Mouse (Mus musculus) mammary gland, adult 2 months (tissue): ENCODE results near the gene Jak3. TPM values are rescaled to one million over a fixed set of nuclear protein-coding genes. Genes with fewer than 3 reads are reported as not detected.

Source experiments
- polyA plus RNA-seq: library from polyadenylated mRNA; depleted of rRNA; stranded (reverse); fragments of >200 nt; gene quantifications from 2 replicates; pipeline ENCODE4 v1.2.3, GENCODE M21; 2012; ENCODE audit warnings: low replicate concordance; rRNA removed

Jak3 gene
- 54.2 and 110 TPM in 2 replicates for polyA plus RNA-seq

GRCm38 (mm10) chr8:71676020-71676741 lies at the start of gene Jak3:
Gene Jak3 (plus strand): TSS chr8:71676296.

GRCm38 (mm10) chr8:71671549-71671965 lies 4.5 kb upstream of the Jak3 start, which contains the start of gene Unc13a:
Gene Unc13a (minus strand): TSS chr8:71671757.

GRCm38 (mm10) chr8:71689028-71689427 lies 12.9 kb downstream of the Jak3 start, which contains the start of gene Insl3:
Gene Insl3 (plus strand): TSS chr8:71689214.

GRCm38 (mm10) chr8:71701414-71702086 lies 25.5 kb downstream of the Jak3 start, which contains the start of gene B3gnt3:
Gene B3gnt3 (minus strand): TSS chr8:71701789.

GRCm38 (mm10) chr8:71725122-71725924 lies 49.2 kb downstream of the Jak3 start, which contains the start of gene Fcho1:
Gene Fcho1 (minus strand): TSS chr8:71725716.

Other genes starting within 250 kb of the Jak3 start
- 39.7 and 88.0 TPM in 2 replicates for gene Abhd8, start 212.6 kb upstream of the Jak3 start, polyA plus RNA-seq
- gene Mrpl34, start 211.3 kb upstream of the Jak3 start, polyA plus RNA-seq: 109 and 185 TPM in 2 replicates
- 103 and 108 TPM in 2 replicates for gene Dda1, start 207.1 kb upstream of the Jak3 start, polyA plus RNA-seq
- gene Ano8, start 190.3 kb upstream of the Jak3 start, polyA plus RNA-seq: 20.8 and 48.1 TPM in 2 replicates
- gene Gtpbp3, start 188.2 kb upstream of the Jak3 start, polyA plus RNA-seq: 27.0 and 51.9 TPM in 2 replicates
- 191 and 472 TPM in 2 replicates for gene Plvap, start 164.5 kb upstream of the Jak3 start, polyA plus RNA-seq
- gene Ccdc194, start 150.6 kb upstream of the Jak3 start, polyA plus RNA-seq: 0.23 TPM in 1 of 2 replicates, not detected in the other
- 243 and 517 TPM in 2 replicates for gene Bst2, start 138.8 kb upstream of the Jak3 start, polyA plus RNA-seq
- 101 and 186 TPM in 2 replicates for gene Mvb12a, start 133.4 kb upstream of the Jak3 start, polyA plus RNA-seq
- gene Tmem221, start 117.4 kb upstream of the Jak3 start, polyA plus RNA-seq: 3.2 and 6.8 TPM in 2 replicates
- 0.63 and 0.92 TPM in 2 replicates for gene Nxnl1, start 109.7 kb upstream of the Jak3 start, polyA plus RNA-seq
- 854 and 1,064 TPM in 2 replicates for gene Slc27a1, start 107.4 kb upstream of the Jak3 start, polyA plus RNA-seq
- gene Pgls, start 84.1 kb upstream of the Jak3 start, polyA plus RNA-seq: 137 and 341 TPM in 2 replicates
- gene Fam129c, start 78.6 kb upstream of the Jak3 start, polyA plus RNA-seq: 7.2 and 22.1 TPM in 2 replicates
- 159 and 238 TPM in 2 replicates for gene Colgalt1, start 65.3 kb upstream of the Jak3 start, polyA plus RNA-seq
- gene Unc13a, start 4.5 kb upstream of the Jak3 start, polyA plus RNA-seq: 1.2 and 1.5 TPM in 2 replicates
- gene Insl3, start 12.9 kb downstream of the Jak3 start, polyA plus RNA-seq: 45.3 and 91.7 TPM in 2 replicates
- gene B3gnt3, start 25.5 kb downstream of the Jak3 start, polyA plus RNA-seq: 18.6 and 33.3 TPM in 2 replicates
- 57.5 and 167 TPM in 2 replicates for gene Fcho1, start 49.4 kb downstream of the Jak3 start, polyA plus RNA-seq
- gene Zfp709, start 205.7 kb downstream of the Jak3 start, polyA plus RNA-seq: 0.59 and 0.86 TPM in 2 replicates
- gene Zfp882, start 232.3 kb downstream of the Jak3 start, polyA plus RNA-seq: 0.43 and 0.86 TPM in 2 replicates
- gene Zfp617, start 232.3 kb downstream of the Jak3 start, polyA plus RNA-seq: 1.5 and 4.1 TPM in 2 replicates